Mouse (Mus musculus) liver, embryonic 12.5 days (tissue): ENCODE results near the gene Steap1. TPM values are rescaled to one million over a fixed set of nuclear protein-coding genes. Genes with fewer than 3 reads are reported as not detected.
A peak's percentile ranks its signal among the peaks of the same experiment; 100 is the strongest.

ENCODE experiments used
- ATAC-seq: fragments of 200-750 bp; cut with Nextera tagmentation; 2 replicates; pipeline ENCODE4 v1.8.0; 2017; ENCODE audit warnings: moderate number of reproducible peaks, mild to moderate bottlenecking, moderate library complexity
- H3K27ac ChIP-seq: fragments of 300-500 bp; sonication (generic); 2 replicates; pipeline ENCODE4 v1.5.1; 2016; ENCODE audit warnings: mild to moderate bottlenecking
- H3K27me3 ChIP-seq: fragments of 300-500 bp; sonication (generic); replicated peaks from 2 replicates; pipeline ENCODE4 v1.6.1; 2016; ENCODE audit warnings: mild to moderate bottlenecking, moderate library complexity
- H3K36me3 ChIP-seq: fragments of 300-500 bp; sonication (generic); 2 replicates; pipeline ENCODE4 v1.6.1; 2016; ENCODE audit warnings: mild to moderate bottlenecking, moderate library complexity
- H3K4me1 ChIP-seq: fragments of 300-500 bp; sonication (generic); 2 replicates; pipeline ENCODE4 v1.6.1; 2016
- H3K4me2 ChIP-seq: fragments of 300-500 bp; sonication (generic); 2 replicates; pipeline ENCODE4 v1.6.1; 2016; ENCODE audit warnings: mild to moderate bottlenecking, moderate library complexity
- H3K4me3 ChIP-seq: fragments of 300-500 bp; sonication (generic); 2 replicates; pipeline ENCODE4 v1.5.1; 2016; ENCODE audit warnings: mild to moderate bottlenecking, moderate library complexity
- H3K9ac ChIP-seq: fragments of 300-500 bp; sonication (generic); 2 replicates; pipeline ENCODE4 v1.6.1; 2016; ENCODE audit warnings: mild to moderate bottlenecking, moderate library complexity
- H3K9me3 ChIP-seq: fragments of 300-500 bp; sonication (generic); replicated peaks from 2 replicates; pipeline ENCODE4 v1.6.1; 2016; ENCODE audit warnings: mild to moderate bottlenecking, moderate library complexity
- WGBS: fragments of 180-500 bp; shearing (Covaris S2); methylation state at CpG from one replicate; pipeline ENCODE4 v1.1.7; 2016; ENCODE audit not compliant: insufficient replicate concordance; 5-methylcytosine and 5-hydroxymethylcytosine counted together
- polyA plus RNA-seq: library from polyadenylated mRNA; unstranded; fragments of >200 nt; fragmentation: Nextera tagmentation; extraction: Ambion mirVana; gene quantifications from 2 replicates; pipeline ENCODE4 v1.2.1, GENCODE M21; 2016

The Steap1 gene
- polyA plus RNA-seq, result 9.1 and 9.3 TPM in 2 replicates

GRCm38 (mm10) chr5:5748866-5749682, at the start of gene Steap1:
Gene Steap1 (minus strand): TSS chr5:5749326.
- H3K4me3 ChIP-seq, result peak within 1 kb of the TSS; percentile 61
- peaks cover 26% of the 10 kb centered on the region for H3K27me3 ChIP-seq
- H3K36me3 ChIP-seq, result no peaks in the 10 kb centered on the region
- WGBS, result 1% methylated on average over 73 of the region's 75 CpGs
- peak within 1 kb of the TSS; percentile 23; the same call in 1 of the 2 replicates for H3K9ac ChIP-seq
- H3K4me1 ChIP-seq, result peaks cover 5% of the 10 kb centered on the region; the same call in 1 of the 2 replicates
- no peaks in the 10 kb centered on the region for H3K9me3 ChIP-seq
- peak; percentile 88 for ATAC-seq
- H3K27ac ChIP-seq, result no peak within 1 kb of the TSS
- peak within 1 kb of the TSS; percentile 78 for H3K4me2 ChIP-seq

DNA sequence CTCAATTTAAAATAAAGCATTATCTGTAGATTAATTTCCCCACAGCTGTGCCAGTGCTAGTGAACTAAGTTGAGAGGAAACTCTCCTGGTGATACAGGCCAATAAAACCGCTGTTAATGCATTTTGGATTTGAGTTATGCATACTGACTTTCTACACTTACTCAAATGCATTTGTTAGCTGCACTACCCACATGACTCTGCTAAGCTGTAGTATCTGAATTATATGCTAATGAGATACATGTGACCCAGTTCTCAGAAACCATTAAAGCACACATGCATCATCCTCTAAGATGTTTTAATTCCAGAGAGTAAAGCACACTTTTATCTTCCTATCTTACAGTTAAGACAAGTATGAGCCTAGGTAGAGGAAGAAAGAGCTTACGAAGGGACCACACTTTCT, 38.0 kb upstream of the Steap1 start:
- H3K4me1 ChIP-seq, result no peaks in the 10 kb centered on the region
- H3K9ac ChIP-seq, result no peak overlapping the region
- no peaks in the 10 kb centered on the region for H3K27me3 ChIP-seq
- no peaks in the 10 kb centered on the region for H3K36me3 ChIP-seq
- no peak overlapping the region for H3K4me3 ChIP-seq
- ATAC-seq, result no peak
- no peak overlapping the region for H3K4me2 ChIP-seq
- H3K27ac ChIP-seq, result no peak overlapping the region
- WGBS, result 53% methylated on average over 2 of the region's 2 CpGs
- H3K9me3 ChIP-seq, result 0 out of 2 replicates have a peak, but pooled peaks cover 2% of the 10 kb centered on the region

DNA sequence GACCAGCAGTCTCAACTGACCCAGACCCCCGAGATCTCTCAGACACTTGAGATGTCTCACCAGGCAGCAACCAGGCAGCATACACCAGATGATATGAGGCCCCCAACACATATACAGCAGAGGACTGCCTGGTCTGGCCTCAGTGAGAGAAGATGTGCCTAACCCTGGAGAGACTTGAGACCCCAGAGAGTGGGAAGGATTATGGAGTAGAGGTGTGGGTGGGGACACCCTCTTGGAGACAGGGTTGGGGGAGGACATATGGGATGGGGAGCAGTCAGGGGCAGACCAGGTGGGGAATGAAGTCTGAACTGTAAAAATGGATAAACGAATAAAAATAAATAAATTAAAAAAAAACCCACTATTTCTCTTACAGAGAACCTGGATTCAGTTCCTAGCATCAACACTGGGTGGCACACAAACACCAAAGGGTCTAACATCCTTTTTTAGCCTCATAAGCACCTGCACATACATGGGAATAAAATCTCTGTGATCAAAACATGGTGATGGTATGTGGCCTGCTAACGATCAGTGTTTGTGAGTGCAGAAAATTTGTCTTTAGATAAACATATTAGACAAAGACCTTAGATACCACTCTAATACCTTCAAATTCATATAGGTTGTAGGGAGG, 7.4 kb upstream of the Steap1 start:
- 51% methylated on average over 3 of the region's 3 CpGs for WGBS
- Histone ChIP-seq H3K27me3 (0 out of 2 replicates have a peak, but pooled peaks cover 7% of the 10 kb centered on the region), H3K4me1 (no peaks in the 10 kb centered on the region), H3K4me3 (no peak overlapping the region), H3K36me3 (no peaks in the 10 kb centered on the region), H3K27ac (no peak overlapping the region), H3K4me2 (no peak overlapping the region), H3K9ac (no peak overlapping the region), H3K9me3 (no peaks in the 10 kb centered on the region)
- no peak for ATAC-seq

DNA sequence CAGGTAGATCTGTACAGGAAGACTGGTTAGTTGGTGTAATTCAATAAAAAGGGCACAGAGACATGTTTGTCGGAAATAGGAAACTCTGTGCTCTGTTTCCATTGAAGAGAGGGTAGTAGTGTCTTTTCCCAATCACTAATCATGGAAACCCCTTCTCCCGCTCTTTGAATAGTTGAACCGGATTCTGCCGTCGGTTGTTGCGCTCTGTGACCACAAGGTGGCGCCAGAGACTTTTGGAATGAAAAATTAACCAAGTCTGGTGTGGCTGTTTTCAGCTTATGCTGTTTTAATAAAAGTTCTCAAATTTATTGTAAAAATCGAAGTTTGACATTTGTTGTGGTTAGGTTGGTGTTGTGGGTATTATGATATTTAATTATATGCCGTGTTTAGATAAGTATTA, 5.9 kb upstream of the Steap1 start:
- H3K27me3 ChIP-seq, result peaks cover 7% of the 10 kb centered on the region; the same call in 1 of the 2 replicates
- WGBS, result 2% methylated on average over 9 of the region's 9 CpGs

GRCm38 (mm10) chr5:5749772-5750222, 671 bp upstream of the Steap1 start:
- under 1% methylated on average over 13 of the region's 13 CpGs for WGBS
- ATAC-seq, result peak; percentile 48
- Histone ChIP-seq H3K9ac (no peak overlapping the region), H3K4me2 (peak overlapping the region; percentile 78), H3K27me3 (peaks cover 26% of the 10 kb centered on the region), H3K4me3 (peak overlapping the region; percentile 61), H3K4me1 (peaks cover 5% of the 10 kb centered on the region; the same call in 1 of the 2 replicates), H3K9me3 (no peaks in the 10 kb centered on the region), H3K27ac (no peak overlapping the region), H3K36me3 (no peaks in the 10 kb centered on the region)

More for the DNA sequence above, 5.9 kb upstream of the Steap1 start:
- Histone ChIP-seq H3K4me2 (no peak overlapping the region), H3K4me1 (no peaks in the 10 kb centered on the region), H3K36me3 (no peaks in the 10 kb centered on the region), H3K4me3 (no peak overlapping the region), H3K9ac (no peak overlapping the region), H3K9me3 (no peaks in the 10 kb centered on the region), H3K27ac (no peak overlapping the region)
- ATAC-seq, result no peak

DNA sequence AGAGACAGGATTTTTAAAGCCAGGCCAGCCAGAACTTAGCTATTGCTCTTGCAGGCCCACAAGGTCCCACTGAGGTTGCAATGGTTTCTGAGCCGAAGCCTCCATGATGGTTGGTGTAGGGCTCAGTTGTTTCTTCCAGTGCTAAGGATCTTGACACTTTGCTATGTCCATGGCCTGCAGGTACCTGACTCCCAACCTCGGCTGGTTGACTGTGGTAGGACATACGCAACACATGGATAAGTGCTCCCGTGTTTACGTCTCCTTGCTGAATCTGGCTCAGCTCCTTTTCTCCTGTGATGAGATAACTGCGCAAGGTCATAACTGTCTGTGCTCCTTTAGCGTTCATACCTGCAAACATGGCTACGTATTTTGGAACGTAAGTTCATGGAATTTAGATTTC, 14.7 kb downstream of the Steap1 start:
- Histone ChIP-seq H3K27ac (no peak overlapping the region), H3K27me3 (no peaks in the 10 kb centered on the region), H3K36me3 (no peaks in the 10 kb centered on the region), H3K9ac (no peak overlapping the region), H3K9me3 (no peaks in the 10 kb centered on the region), H3K4me3 (no peak overlapping the region), H3K4me1 (no peaks in the 10 kb centered on the region), H3K4me2 (no peak overlapping the region)
- 77% methylated on average over 9 of the region's 9 CpGs for WGBS
- ATAC-seq, result no peak

DNA sequence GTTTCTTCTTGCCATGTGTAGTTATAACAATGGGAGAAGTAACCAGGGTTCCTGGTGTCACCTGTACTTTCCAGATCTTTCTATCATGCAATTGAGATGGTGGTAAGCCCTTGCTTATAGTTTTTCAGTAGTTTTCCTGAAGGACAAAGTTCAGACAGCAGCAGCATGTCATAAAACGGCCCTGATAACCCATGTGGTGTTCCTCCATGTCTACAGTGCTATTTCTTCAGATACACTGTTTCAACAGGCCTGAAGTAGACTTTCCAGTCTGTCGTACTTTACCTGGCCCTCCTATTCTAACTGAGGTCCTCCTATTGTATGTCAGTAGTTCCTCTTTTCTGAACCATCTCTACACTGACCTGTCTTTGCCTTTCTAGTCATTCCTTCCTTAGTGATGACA, 16.3 kb downstream of the Steap1 start:
- H3K4me3 ChIP-seq, result no peak overlapping the region
- H3K36me3 ChIP-seq, result no peaks in the 10 kb centered on the region
- no peaks in the 10 kb centered on the region for H3K27me3 ChIP-seq
- H3K9ac ChIP-seq, result no peak overlapping the region
- no peak overlapping the region for H3K4me2 ChIP-seq
- H3K9me3 ChIP-seq, result no peaks in the 10 kb centered on the region
- no peak for ATAC-seq
- H3K4me1 ChIP-seq, result no peaks in the 10 kb centered on the region
- H3K27ac ChIP-seq, result no peak overlapping the region
- WGBS, result 50% methylated on average over 2 of the region's 2 CpGs

DNA sequence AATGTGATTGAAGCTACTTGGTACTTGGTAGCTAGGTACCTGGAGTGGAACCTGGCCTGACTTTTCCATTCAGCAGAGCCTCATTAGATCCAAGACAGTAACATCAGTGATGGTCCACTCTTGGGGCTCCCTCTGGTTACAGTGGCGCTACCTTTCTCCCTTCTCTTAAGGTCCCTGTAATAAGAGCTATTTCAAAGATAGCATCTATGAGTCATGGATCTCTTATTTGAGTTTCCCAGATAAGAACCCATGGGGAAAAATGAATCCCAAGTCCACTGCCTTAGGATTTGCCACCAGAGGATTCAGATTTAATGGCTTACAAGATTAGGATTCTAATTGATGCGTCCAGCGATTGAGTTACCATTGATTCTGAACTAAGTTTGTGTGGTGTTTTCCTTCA, 16.9 kb downstream of the Steap1 start:
- Histone ChIP-seq H3K4me3 (no peak overlapping the region), H3K4me1 (no peaks in the 10 kb centered on the region), H3K27ac (no peak overlapping the region), H3K9ac (no peak overlapping the region), H3K4me2 (no peak overlapping the region), H3K9me3 (no peaks in the 10 kb centered on the region), H3K36me3 (no peaks in the 10 kb centered on the region), H3K27me3 (no peaks in the 10 kb centered on the region)
- no peak for ATAC-seq
- 73% methylated on average over 3 of the region's 3 CpGs for WGBS

- ATAC-seq, result no peak
- H3K27ac ChIP-seq, result no peak overlapping the region
- no peaks in the 10 kb centered on the region for H3K9me3 ChIP-seq
- H3K9ac ChIP-seq, result no peak overlapping the region
- 65% methylated on average over 4 of the region's 4 CpGs for WGBS
- no peaks in the 10 kb centered on the region for H3K27me3 ChIP-seq
- H3K36me3 ChIP-seq, result no peaks in the 10 kb centered on the region
- H3K4me3 ChIP-seq, result no peak overlapping the region
- H3K4me2 ChIP-seq, result no peak overlapping the region
- H3K4me1 ChIP-seq, result no peaks in the 10 kb centered on the region
These were observed 19.2 kb downstream of the Steap1 start for GRCm38 (mm10) chr5:5729904-5730303.

DNA sequence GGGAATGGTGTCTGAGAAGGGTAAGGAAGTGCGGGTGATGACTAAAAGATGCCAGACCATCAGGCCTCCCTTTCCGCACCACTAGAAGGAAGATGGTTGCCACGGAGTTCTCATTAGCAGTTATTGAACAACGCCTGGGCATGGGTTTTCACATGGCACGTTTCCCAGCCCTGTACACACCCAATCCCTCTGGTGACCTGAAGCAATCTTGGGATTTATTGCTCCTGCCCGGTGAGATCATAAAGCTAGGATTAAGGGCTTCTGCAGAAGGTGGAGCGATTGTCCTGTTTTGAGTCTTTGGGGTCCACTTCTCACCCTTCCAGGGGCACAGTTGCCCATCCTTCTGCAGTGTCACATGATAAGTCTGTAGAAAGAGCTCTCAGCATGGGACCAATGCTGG, 26.9 kb downstream of the Steap1 start:
- no peak for ATAC-seq
- Histone ChIP-seq H3K36me3 (no peaks in the 10 kb centered on the region), H3K27me3 (no peaks in the 10 kb centered on the region), H3K9me3 (no peaks in the 10 kb centered on the region), H3K4me3 (no peak overlapping the region), H3K4me2 (no peak overlapping the region), H3K9ac (no peak overlapping the region), H3K27ac (no peak overlapping the region), H3K4me1 (no peaks in the 10 kb centered on the region)
- WGBS, result 81% methylated on average over 7 of the region's 7 CpGs

DNA sequence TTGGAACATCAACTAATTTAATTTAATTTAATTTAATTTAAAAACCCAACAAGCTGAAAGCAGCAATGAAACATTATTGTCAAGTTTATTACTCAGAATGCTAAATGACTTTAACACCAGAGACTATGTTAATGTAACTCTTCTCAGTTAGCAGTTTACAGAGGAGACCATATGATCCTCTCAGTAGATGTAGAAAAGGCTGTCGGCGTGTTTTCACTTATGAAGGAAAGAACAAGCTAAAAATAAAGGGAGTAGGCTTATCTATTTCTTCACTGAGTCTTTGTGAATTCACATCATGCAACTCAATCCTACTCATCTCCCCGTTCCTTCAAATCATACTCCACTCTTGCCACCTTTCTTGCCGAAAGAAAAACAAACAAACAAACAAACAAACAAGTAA, 38.1 kb downstream of the Steap1 start:
- Histone ChIP-seq H3K9ac (no peak overlapping the region), H3K4me3 (no peak overlapping the region), H3K27me3 (no peaks in the 10 kb centered on the region), H3K4me2 (no peak overlapping the region), H3K4me1 (no peaks in the 10 kb centered on the region), H3K27ac (no peak overlapping the region), H3K9me3 (no peaks in the 10 kb centered on the region), H3K36me3 (no peaks in the 10 kb centered on the region)
- ATAC-seq, result no peak
- WGBS, result 70% methylated on average over 4 of the region's 4 CpGs
